Mouse (Mus musculus) CD4-positive, CD25-positive, alpha-beta regulatory T cell, adult 2 months (primary cell): ENCODE results near the gene Lrrc52.

Experiments used
- DNase-seq: peaks from one replicate; pipeline ENCODE4 v3.0.0-alpha.2; 2012; ENCODE audit warnings: low read depth, low spot score

Lrrc52 gene

GRCm38 (mm10) chr1:167436186-167436975, 30.2 kb downstream of the Lrrc52 start:
- no peak for DNase-seq

- DNase-seq = no peak
Observed at GRCm38 (mm10) chr1:167434931-167435330, 31.6 kb downstream of the Lrrc52 start.

GRCm38 (mm10) chr1:167430976-167431676, 35.5 kb downstream of the Lrrc52 start:
- no peak for DNase-seq

GRCm38 (mm10) chr1:167426681-167427080, 39.9 kb downstream of the Lrrc52 start:
- DNase-seq = no peak

- DNase-seq = no peak
Observed at GRCm38 (mm10) chr1:167425572-167425971, 41.0 kb downstream of the Lrrc52 start.

GRCm38 (mm10) chr1:167422501-167423240, 43.9 kb downstream of the Lrrc52 start:
- DNase-seq = no peak

GRCm38 (mm10) chr1:167414846-167415245, 51.7 kb downstream of the Lrrc52 start:
- peak; percentile 78 for DNase-seq

GRCm38 (mm10) chr1:167411991-167412715, 54.4 kb downstream of the Lrrc52 start:
- DNase-seq = no peak

- no peak for DNase-seq
Observed at GRCm38 (mm10) chr1:167409601-167410000, 57.0 kb downstream of the Lrrc52 start.

GRCm38 (mm10) chr1:167405237-167405636, 61.3 kb downstream of the Lrrc52 start:
- DNase-seq = no peak
